Mouse (Mus musculus) kidney, postnatal 0 days (tissue): Measurements from ENCODE around the gene Irf4. TPM values are rescaled to one million over a fixed set of nuclear protein-coding genes. Genes with fewer than 3 reads are reported as not detected.
A peak's percentile ranks its signal among the peaks of the same experiment; 100 is the strongest.

ENCODE experiments used
- ATAC-seq: fragments of 200-750 bp; cut with Nextera tagmentation; replicated peaks from 2 replicates; pipeline ENCODE4 v1.8.0; 2017; ENCODE audit warnings: low read depth, moderate number of reproducible peaks, moderate TSS enrichment, moderate library complexity; ENCODE audit not compliant: low FRiP score
- DNase-seq: peaks from one replicate; pipeline ENCODE4 v3.0.0-alpha.2; 2016; ENCODE audit warnings: low spot score
- H3K27ac ChIP-seq: fragments of 300-500 bp; sonication (generic); 2 replicates; pipeline ENCODE4 v1.5.1; 2014; ENCODE audit warnings: mild to moderate bottlenecking
- H3K27me3 ChIP-seq: fragments of 300-500 bp; sonication (generic); 2 replicates; pipeline ENCODE4 v1.6.1; 2014; ENCODE audit warnings: low read length, mixed read lengths; ENCODE audit not compliant: insufficient read depth
- H3K36me3 ChIP-seq: fragments of 300-500 bp; sonication (generic); 2 replicates; pipeline ENCODE4 v1.6.1; 2014; ENCODE audit warnings: low read length, mixed read lengths; ENCODE audit not compliant: insufficient read depth
- H3K4me1 ChIP-seq: fragments of 300-500 bp; sonication (generic); replicated peaks from 2 replicates; pipeline ENCODE4 v1.6.1; 2014; ENCODE audit warnings: antibody characterized with exemption, low read length, mixed read lengths; ENCODE audit not compliant: insufficient read depth
- H3K4me2 ChIP-seq: fragments of 300-500 bp; sonication (generic); 2 replicates; pipeline ENCODE4 v1.6.1; 2014; ENCODE audit warnings: mild to moderate bottlenecking, low read length, moderate library complexity, mixed read lengths
- H3K4me3 ChIP-seq: fragments of 300-500 bp; sonication (generic); replicated peaks from 2 replicates; pipeline ENCODE4 v1.5.1; 2014; ENCODE audit warnings: low read depth, low read length
- H3K9ac ChIP-seq: fragments of 300-500 bp; sonication (generic); 2 replicates; pipeline ENCODE4 v1.6.1; 2014; ENCODE audit warnings: low read depth, low read length
- H3K9me3 ChIP-seq: fragments of 300-500 bp; sonication (generic); replicated peaks from 2 replicates; pipeline ENCODE4 v1.6.1; 2016; ENCODE audit warnings: low read length, inconsistent platforms, mixed read lengths
- CTCF ChIP-seq: IDR thresholded peaks from 2 replicates; pipeline ENCODE4 v1.5.1; 2016; ENCODE audit warnings: antibody characterized with exemption, low read depth, mild to moderate bottlenecking, moderate library complexity
- WGBS: fragments of 180-500 bp; shearing (Covaris S2); extraction: QIAGEN DNeasy Blood & Tissue Kit; methylation state at CpG from one replicate; pipeline ENCODE4 v1.1.7; 2014; 5-methylcytosine and 5-hydroxymethylcytosine counted together
- polyA plus RNA-seq: library from polyadenylated mRNA; unstranded; fragments of >200 nt; fragmentation: Nextera tagmentation; extraction: Ambion mirVana; gene quantifications from 2 replicates; pipeline ENCODE4 v1.2.1, GENCODE M21; 2015

The Irf4 gene
- polyA plus RNA-seq, 1 experiment from 2014 or later = 0.09 TPM

DNA sequence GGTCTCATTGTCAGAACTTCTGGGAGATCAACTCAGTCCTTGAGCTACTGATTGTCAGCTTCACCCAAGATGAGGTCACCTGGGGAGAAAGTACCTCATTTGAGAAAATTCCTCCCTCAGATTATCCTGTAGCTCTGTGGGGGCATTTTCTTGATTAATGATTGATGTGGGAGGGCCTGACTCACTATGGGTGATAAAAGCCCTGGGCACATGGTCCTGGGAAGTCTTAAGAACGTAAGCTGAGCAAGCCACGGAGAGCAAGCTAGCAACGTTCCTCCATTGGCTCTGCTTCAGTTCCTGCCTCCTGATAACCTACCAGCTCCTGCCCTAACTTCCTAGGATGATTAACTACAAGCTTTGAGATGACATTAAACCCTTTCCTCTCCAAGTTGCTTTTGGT, 35.4 kb upstream of the Irf4 start:
- 21% methylated on average over 3 of the region's 3 CpGs for WGBS
- peak; percentile 59; the same call in 1 of the 2 replicates for ATAC-seq
- no peak for TF ChIP-seq CTCF

DNA sequence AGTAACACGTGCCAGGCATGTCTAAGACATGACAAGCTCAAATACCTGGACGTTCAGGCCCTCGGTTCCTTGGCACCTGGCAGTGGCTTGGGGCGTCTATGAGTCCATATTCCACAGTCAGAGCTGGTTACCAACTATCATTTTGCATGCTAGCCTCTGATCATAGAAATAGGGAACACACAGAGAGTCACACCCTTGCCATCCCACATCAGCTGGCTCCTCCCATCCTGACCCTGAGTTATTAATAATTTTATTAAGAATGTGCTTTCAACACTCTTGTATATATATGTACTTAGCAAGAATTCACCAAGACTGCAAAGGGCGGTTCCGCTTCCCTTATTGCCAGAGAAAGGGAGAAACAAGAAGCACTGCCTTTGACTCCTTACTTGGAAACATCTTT, 34.5 kb upstream of the Irf4 start:
- 75% methylated on average over 6 of the region's 6 CpGs for WGBS
- H3K4me3 ChIP-seq = no peak overlapping the region
- no peaks in the 10 kb centered on the region for H3K27me3 ChIP-seq
- DNase-seq = no peak
- no peak overlapping the region for H3K9ac ChIP-seq
- no peak overlapping the region for H3K27ac ChIP-seq
- H3K36me3 ChIP-seq = no peaks in the 10 kb centered on the region
- H3K4me2 ChIP-seq = no peak overlapping the region
- no peak for ATAC-seq
- H3K4me1 ChIP-seq = no peaks in the 10 kb centered on the region
- TF ChIP-seq CTCF = no peak
- H3K9me3 ChIP-seq = no peaks in the 10 kb centered on the region

More for the DNA sequence above, 35.4 kb upstream of the Irf4 start:
- Histone ChIP-seq H3K27ac (no peak overlapping the region), H3K36me3 (no peaks in the 10 kb centered on the region), H3K4me1 (no peaks in the 10 kb centered on the region), H3K27me3 (no peaks in the 10 kb centered on the region), H3K4me2 (no peak overlapping the region), H3K9me3 (no peaks in the 10 kb centered on the region), H3K4me3 (no peak overlapping the region), H3K9ac (no peak overlapping the region)
- peak; percentile 28 for DNase-seq

DNA sequence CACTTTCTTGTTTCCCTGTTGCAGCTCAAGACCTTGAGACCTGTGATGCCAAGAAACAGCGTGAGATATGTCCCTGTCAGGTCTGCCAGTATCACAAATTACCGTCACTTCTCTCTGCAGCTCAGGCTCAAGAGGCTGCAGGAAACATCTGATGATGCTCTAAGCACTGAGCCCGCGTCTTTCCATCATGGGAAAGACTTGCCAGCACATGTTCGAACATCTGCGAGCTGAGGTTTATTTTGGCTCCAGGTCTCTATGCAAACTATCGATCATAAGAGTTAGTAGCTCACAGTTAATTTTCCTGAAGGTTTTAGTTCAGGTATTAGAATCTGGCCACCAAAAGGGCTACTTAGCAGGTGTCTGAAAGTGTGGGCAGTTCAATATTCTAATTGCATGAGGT, 34.0 kb upstream of the Irf4 start:
- Histone ChIP-seq H3K9me3 (no peaks in the 10 kb centered on the region), H3K4me3 (no peak overlapping the region), H3K4me2 (no peak overlapping the region), H3K4me1 (no peaks in the 10 kb centered on the region), H3K27me3 (no peaks in the 10 kb centered on the region), H3K27ac (no peak overlapping the region), H3K36me3 (no peaks in the 10 kb centered on the region), H3K9ac (no peak overlapping the region)
- WGBS = 81% methylated on average over 7 of the region's 7 CpGs
- no peak for DNase-seq
- ATAC-seq = no peak
- no peak for TF ChIP-seq CTCF

DNA sequence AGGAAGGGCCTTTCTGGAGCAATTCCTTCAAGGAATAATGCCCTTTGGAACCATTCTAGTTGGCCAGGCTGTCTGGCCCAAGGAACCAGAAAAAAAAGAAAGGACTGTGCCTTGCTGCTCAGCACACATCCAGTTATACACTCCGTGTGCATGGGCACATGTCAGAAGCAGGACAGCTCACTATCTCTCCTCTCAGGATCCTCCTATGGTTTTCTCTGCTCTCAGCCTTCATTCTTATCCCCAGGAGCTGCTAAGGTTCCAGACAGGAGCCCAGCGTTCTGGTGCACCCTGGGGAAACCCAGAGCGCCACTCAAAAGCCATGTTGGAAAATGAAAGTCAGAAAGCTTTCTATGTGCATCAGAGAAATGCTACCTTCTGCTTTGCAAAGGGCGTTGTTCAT, 33.5 kb upstream of the Irf4 start:
- Histone ChIP-seq H3K27me3 (no peaks in the 10 kb centered on the region), H3K9me3 (no peaks in the 10 kb centered on the region), H3K27ac (no peak overlapping the region), H3K9ac (no peak overlapping the region), H3K4me1 (no peaks in the 10 kb centered on the region), H3K36me3 (no peaks in the 10 kb centered on the region), H3K4me3 (no peak overlapping the region), H3K4me2 (no peak overlapping the region)
- no peak for ATAC-seq
- 94% methylated on average over 4 of the region's 4 CpGs for WGBS
- DNase-seq = no peak
- no peak for TF ChIP-seq CTCF

DNA sequence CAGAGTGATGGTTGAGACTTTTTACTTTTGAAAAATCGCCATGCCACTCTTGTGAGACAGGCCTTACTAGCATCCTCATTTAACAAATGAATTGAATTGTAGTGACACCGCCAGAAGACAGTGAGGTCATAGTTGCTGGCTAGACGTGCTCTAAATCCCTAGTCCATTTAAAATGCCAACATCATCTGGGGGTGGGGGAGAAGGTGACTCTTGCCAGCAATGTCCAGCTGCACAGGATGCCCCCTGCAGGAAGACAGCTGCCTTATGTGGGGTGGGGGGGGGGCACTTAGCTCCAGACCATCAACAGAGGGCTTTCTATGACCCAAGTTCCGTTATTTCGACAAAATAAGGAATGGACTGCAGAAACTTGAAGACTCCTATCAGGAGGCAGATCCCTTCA, 32.4 kb upstream of the Irf4 start:
- H3K4me1 ChIP-seq = no peaks in the 10 kb centered on the region
- no peak overlapping the region for H3K4me3 ChIP-seq
- no peak overlapping the region for H3K9ac ChIP-seq
- WGBS = 76% methylated on average over 5 of the region's 5 CpGs
- no peak overlapping the region for H3K27ac ChIP-seq
- H3K36me3 ChIP-seq = no peaks in the 10 kb centered on the region
- TF ChIP-seq CTCF = no peak
- H3K4me2 ChIP-seq = no peak overlapping the region
- no peaks in the 10 kb centered on the region for H3K27me3 ChIP-seq
- H3K9me3 ChIP-seq = no peaks in the 10 kb centered on the region
- DNase-seq (no peak), ATAC-seq (no peak)

DNA sequence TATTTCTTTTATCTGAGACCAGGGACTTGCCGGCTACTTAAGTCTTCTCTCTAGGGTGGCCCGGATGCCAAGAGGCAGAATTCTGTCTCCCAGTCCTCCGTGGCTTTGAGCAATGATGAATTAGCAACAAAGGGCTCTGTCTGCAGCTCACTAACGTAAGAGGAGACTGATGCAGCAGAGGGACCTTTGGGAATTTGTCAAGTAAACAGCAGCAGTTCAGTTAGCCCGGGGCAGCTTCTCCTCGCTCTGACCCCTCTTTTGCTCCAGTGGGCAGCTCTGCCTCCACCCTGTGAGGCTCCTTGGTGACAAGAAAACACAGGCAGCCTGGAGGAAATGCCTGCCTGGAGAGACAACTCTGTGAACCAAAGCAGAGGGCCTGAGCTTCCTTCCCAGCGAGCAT, 26.4 kb upstream of the Irf4 start:
- ATAC-seq (no peak), DNase-seq (peak; percentile 58)
- no peaks in the 10 kb centered on the region for H3K27me3 ChIP-seq
- no peak overlapping the region for H3K4me2 ChIP-seq
- no peaks in the 10 kb centered on the region for H3K4me1 ChIP-seq
- 14% methylated on average over 7 of the region's 7 CpGs for WGBS
- no peaks in the 10 kb centered on the region for H3K36me3 ChIP-seq
- TF ChIP-seq CTCF = no peak
- no peak overlapping the region for H3K9ac ChIP-seq
- H3K9me3 ChIP-seq = no peaks in the 10 kb centered on the region
- no peak overlapping the region for H3K4me3 ChIP-seq
- no peak overlapping the region for H3K27ac ChIP-seq

DNA sequence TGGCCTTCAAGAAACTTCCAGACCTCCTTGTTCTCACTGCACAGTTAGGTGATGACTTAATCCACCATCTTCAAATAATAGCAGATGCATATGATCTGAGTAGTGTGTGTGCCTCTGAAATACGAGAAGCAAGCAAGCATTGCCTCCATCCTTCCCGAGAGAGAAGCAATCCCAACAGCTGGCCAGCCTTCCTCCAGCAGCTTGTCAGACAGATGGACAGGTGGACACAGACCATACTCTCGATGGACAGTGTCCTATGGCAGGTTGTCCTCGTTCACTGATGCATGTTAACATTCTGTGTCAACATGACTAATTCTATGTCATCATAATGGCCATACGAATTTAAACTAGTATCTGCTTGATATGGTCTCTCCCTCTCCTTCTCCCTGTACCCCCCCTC, 25.8 kb upstream of the Irf4 start:
- TF ChIP-seq CTCF = no peak
- no peaks in the 10 kb centered on the region for H3K4me1 ChIP-seq
- no peak overlapping the region for H3K4me2 ChIP-seq
- no peaks in the 10 kb centered on the region for H3K36me3 ChIP-seq
- no peak overlapping the region for H3K9ac ChIP-seq
- H3K4me3 ChIP-seq = no peak overlapping the region
- H3K27ac ChIP-seq = no peak overlapping the region
- no peaks in the 10 kb centered on the region for H3K27me3 ChIP-seq
- H3K9me3 ChIP-seq = no peaks in the 10 kb centered on the region
- ATAC-seq (no peak), DNase-seq (no peak)
- WGBS = 48% methylated on average over 5 of the region's 5 CpGs
